Mouse (Mus musculus) effector memory CD4-positive, alpha-beta T cell, adult 7 months (primary cell): ENCODE data around the gene Rhbdl3. TPM values are rescaled to one million over a fixed set of nuclear protein-coding genes. Genes with fewer than 3 reads are reported as not detected.

ENCODE experiments used
- polyA plus RNA-seq: library from polyadenylated mRNA; unstranded; fragments of 100-300 nt; shearing (Covaris generic); gene quantifications from one replicate; pipeline ENCODE4 v1.2.1, GENCODE M21; 2017

Gene Rhbdl3
- polyA plus RNA-seq = 4.9 TPM

GRCm38 (mm10) chr11:80300551-80301315, at the start of gene Rhbdl3:
Gene Rhbdl3, plus strand, starts transcription at chr11:80300912.

GRCm38 (mm10) chr11:80377712-80378451, 77.2 kb downstream of the Rhbdl3 start, which contains the start of gene 5730455P16Rik:
Gene 5730455P16Rik, minus strand, starts transcription at chr11:80378034.

GRCm38 (mm10) chr11:80383019-80383625, 82.4 kb downstream of the Rhbdl3 start, which contains the start of gene Zfp207:
Gene Zfp207, plus strand, starts transcription at chr11:80383279.

Other genes starting within 250 kb of the Rhbdl3 start
- 315 TPM for gene Crlf3, start 219.9 kb upstream of the Rhbdl3 start, polyA plus RNA-seq
- 3.4 TPM for gene Atad5, start 211.5 kb upstream of the Rhbdl3 start, polyA plus RNA-seq
- gene Tefm, start 158.7 kb upstream of the Rhbdl3 start, polyA plus RNA-seq = 5.1 TPM
- 0.78 TPM for gene Adap2, start 146.8 kb upstream of the Rhbdl3 start, polyA plus RNA-seq
- gene Rnf135, start 117.1 kb upstream of the Rhbdl3 start, polyA plus RNA-seq = 3.9 TPM
- gene Rhot1, start 91.9 kb upstream of the Rhbdl3 start, polyA plus RNA-seq = 52.9 TPM
- 8.5 TPM for gene 5730455P16Rik, start 77.1 kb downstream of the Rhbdl3 start, polyA plus RNA-seq
- 195 TPM for gene Zfp207, start 82.4 kb downstream of the Rhbdl3 start, polyA plus RNA-seq
- gene Psmd11, start 127.7 kb downstream of the Rhbdl3 start, polyA plus RNA-seq = 132 TPM
- 1.8 TPM for gene Cdk5r1, start 176.1 kb downstream of the Rhbdl3 start, polyA plus RNA-seq